Mouse (Mus musculus) embryonic facial prominence, embryonic 11.5 days (tissue): ENCODE results near the gene Vnn1. TPM values are rescaled to one million over a fixed set of nuclear protein-coding genes. Genes with fewer than 3 reads are reported as not detected.

Source experiments
- ATAC-seq: fragments of 200-750 bp; cut with Nextera tagmentation; replicated peaks from 2 replicates; pipeline ENCODE4 v1.8.0; 2017; ENCODE audit warnings: low read depth; ENCODE audit not compliant: insufficient number of reproducible peaks, low FRiP score, low TSS enrichment
- DNase-seq: peaks from one replicate; pipeline ENCODE4 v3.0.0-alpha.2; 2015; ENCODE audit warnings: low spot score
- H3K27ac ChIP-seq: fragments of 300-500 bp; sonication (generic); replicated peaks from 2 replicates; pipeline ENCODE4 v1.5.1; 2014; ENCODE audit warnings: mild to moderate bottlenecking, low read depth, low read length, control low read depth
- H3K27me3 ChIP-seq: fragments of 300-500 bp; sonication (generic); 2 replicates; pipeline ENCODE4 v1.6.1; 2014; ENCODE audit warnings: mild to moderate bottlenecking, low read length, moderate library complexity, mixed read lengths; ENCODE audit not compliant: control insufficient read depth, insufficient read depth
- H3K36me3 ChIP-seq: fragments of 300-500 bp; sonication (generic); replicated peaks from 2 replicates; pipeline ENCODE4 v1.6.1; 2014; ENCODE audit warnings: low read depth, mild to moderate bottlenecking, low read length, moderate library complexity, mixed read lengths; ENCODE audit not compliant: control insufficient read depth, insufficient read depth
- H3K4me1 ChIP-seq: fragments of 300-500 bp; sonication (generic); 2 replicates; pipeline ENCODE4 v1.6.1; 2014; ENCODE audit warnings: low read length, mixed read lengths; ENCODE audit not compliant: control insufficient read depth, insufficient read depth
- H3K4me2 ChIP-seq: fragments of 300-500 bp; sonication (generic); 2 replicates; pipeline ENCODE4 v1.6.1; 2014; ENCODE audit warnings: low read depth, mild to moderate bottlenecking, control low read depth, low read length, moderate library complexity
- H3K4me3 ChIP-seq: fragments of 300-500 bp; sonication (generic); 2 replicates; pipeline ENCODE4 v1.5.1; 2014; ENCODE audit warnings: low read depth, low read length, control low read depth
- H3K9ac ChIP-seq: fragments of 300-500 bp; sonication (generic); replicated peaks from 2 replicates; pipeline ENCODE4 v1.6.1; 2014; ENCODE audit warnings: mild to moderate bottlenecking, control low read depth, low read length
- H3K9me3 ChIP-seq: fragments of 300-500 bp; sonication (generic); replicated peaks from 2 replicates; pipeline ENCODE4 v1.6.1; 2016; ENCODE audit warnings: mild to moderate bottlenecking, low read length, inconsistent platforms, mixed read lengths; ENCODE audit not compliant: control insufficient read depth
- WGBS: fragments of 180-500 bp; shearing (Covaris S2); extraction: QIAGEN DNeasy Blood & Tissue Kit; methylation state at CpG from one replicate; pipeline ENCODE4 v1.1.7; 2014; 5-methylcytosine and 5-hydroxymethylcytosine counted together
- polyA plus RNA-seq: library from polyadenylated mRNA; unstranded; fragments of >200 nt; fragmentation: Nextera tagmentation; extraction: Ambion mirVana; gene quantifications from 2 replicates; pipeline ENCODE4 v1.2.1, GENCODE M21; 2014

Gene Vnn1
- polyA plus RNA-seq, 1 experiment from 2014 or later = 1.4 TPM

DNA sequence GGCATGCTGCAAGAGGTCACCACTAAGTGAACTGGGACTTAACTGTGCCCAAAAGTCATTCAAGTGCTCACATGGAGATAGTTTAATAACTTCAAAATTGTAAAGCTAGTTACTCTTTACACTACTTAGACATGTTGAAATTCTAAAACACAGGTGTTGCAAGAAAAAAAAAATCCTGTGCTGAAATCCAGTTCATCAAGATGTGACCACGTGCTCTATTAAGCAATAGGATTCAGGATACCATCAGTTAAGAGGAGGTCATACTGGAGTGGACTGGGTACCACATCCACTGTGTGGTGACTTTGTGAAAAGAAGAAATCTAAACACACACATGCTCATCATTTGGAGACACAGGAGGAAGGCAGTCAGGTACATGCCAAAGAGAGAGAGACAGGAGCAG, 1.5 kb upstream of the Vnn1 start:
- no peak overlapping the region for H3K4me2 ChIP-seq
- H3K36me3 ChIP-seq = no peaks in the 10 kb centered on the region
- WGBS = 86% methylated on average over 1 of the region's 1 CpGs
- H3K9me3 ChIP-seq = no peaks in the 10 kb centered on the region
- H3K27ac ChIP-seq = no peak overlapping the region
- no peaks in the 10 kb centered on the region for H3K27me3 ChIP-seq
- DNase-seq = no peak
- ATAC-seq = no peak
- no peak overlapping the region for H3K4me3 ChIP-seq
- no peaks in the 10 kb centered on the region for H3K4me1 ChIP-seq
- no peak overlapping the region for H3K9ac ChIP-seq

DNA sequence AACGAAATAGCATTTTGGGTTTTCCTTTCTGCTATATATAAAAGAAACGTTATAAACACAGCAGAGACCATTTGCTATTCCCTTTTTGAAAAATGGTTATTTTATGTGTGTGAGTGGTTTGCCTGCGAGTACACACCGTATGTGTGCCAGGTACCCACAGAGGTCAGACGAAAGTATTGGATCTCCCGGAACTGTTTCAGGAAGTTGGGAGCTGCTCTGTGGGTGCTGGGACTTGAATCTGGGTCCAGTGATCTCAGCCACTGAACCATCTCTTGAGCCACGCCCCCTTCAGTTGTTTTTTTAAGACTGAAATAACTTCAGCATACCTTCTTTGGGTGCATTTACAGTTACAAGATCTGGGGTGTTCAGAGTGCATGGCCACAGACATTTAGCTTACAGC, 888 bp downstream of the Vnn1 start:
- no peak overlapping the region for H3K4me3 ChIP-seq
- no peak overlapping the region for H3K27ac ChIP-seq
- WGBS = 72% methylated on average over 7 of the region's 7 CpGs
- H3K9ac ChIP-seq = no peak overlapping the region
- no peaks in the 10 kb centered on the region for H3K4me1 ChIP-seq
- H3K4me2 ChIP-seq = no peak overlapping the region
- H3K36me3 ChIP-seq = no peaks in the 10 kb centered on the region
- ATAC-seq (no peak), DNase-seq (no peak)
- H3K9me3 ChIP-seq = no peaks in the 10 kb centered on the region
- no peaks in the 10 kb centered on the region for H3K27me3 ChIP-seq

DNA sequence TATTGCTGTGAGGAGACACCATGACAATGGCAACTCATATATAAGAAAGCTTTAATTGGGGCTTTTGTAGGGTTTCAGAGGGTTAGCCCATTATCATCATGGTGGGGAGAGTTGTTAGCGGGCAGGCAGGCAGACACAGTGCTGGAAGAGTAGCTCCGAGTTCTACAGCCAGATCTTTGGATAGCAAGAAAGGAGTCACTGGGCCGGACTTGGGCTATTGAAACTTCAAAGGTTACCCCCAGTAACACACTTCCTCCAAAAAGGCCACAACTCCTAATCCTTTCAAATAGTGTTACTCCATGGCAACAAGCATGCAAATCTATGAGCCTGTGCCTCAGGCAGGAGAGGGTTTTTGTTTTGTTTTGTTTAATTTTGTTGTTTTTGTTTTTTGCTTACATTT, 6.6 kb downstream of the Vnn1 start:
- ATAC-seq = no peak

DNA sequence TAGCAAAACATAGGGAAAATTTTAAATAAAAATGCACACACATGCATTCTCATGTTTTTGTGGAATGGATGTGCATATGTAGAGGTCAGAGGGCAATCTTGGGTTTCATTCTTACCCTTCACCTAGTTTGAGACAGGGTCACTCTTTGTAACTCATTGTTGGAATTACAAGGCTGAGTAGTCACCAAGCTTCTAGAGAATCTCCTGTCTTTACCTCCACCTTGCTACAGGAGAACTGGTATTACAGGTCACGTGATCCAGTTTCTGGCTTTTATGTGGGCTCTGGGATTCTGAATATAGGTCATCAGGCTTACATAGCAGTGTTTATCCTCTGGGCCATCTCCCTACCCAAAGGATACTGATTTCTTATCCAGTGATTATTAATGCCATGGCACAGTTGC, 11.2 kb downstream of the Vnn1 start:
- DNase-seq (no peak), ATAC-seq (no peak)
- Histone ChIP-seq H3K4me3 (no peak overlapping the region), H3K27ac (no peak overlapping the region), H3K27me3 (no peaks in the 10 kb centered on the region), H3K4me2 (no peak overlapping the region), H3K9me3 (no peaks in the 10 kb centered on the region), H3K9ac (no peak overlapping the region), H3K36me3 (no peaks in the 10 kb centered on the region), H3K4me1 (no peaks in the 10 kb centered on the region)
- WGBS = 91% methylated on average over 1 of the region's 1 CpGs

More for the DNA sequence above, 6.6 kb downstream of the Vnn1 start:
- no peak for DNase-seq
- Histone ChIP-seq H3K27me3 (no peaks in the 10 kb centered on the region), H3K4me2 (no peak overlapping the region), H3K27ac (no peak overlapping the region), H3K9me3 (no peaks in the 10 kb centered on the region), H3K4me1 (no peaks in the 10 kb centered on the region), H3K9ac (no peak overlapping the region), H3K36me3 (no peaks in the 10 kb centered on the region), H3K4me3 (no peak overlapping the region)
- 80% methylated on average over 3 of the region's 3 CpGs for WGBS

DNA sequence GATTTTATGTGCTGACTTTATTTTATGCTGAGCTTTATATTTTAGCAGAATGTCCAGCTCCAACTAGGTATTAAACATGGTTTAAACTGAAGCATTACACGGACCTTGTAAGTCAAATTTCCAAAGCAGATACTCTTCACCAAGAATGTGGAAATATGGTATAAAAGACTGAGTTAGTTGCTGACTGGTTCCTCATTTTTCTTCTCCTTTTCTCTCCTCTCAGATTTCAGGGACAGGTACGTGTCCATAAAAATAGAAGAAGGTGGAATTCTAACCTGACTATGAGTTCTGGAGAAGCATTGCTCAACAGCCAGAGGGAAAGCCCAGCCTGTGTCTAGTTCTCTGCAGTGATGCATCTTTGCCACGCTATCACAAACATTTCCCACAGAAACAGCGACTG, 25.6 kb downstream of the Vnn1 start, which contains the start of gene Taar1:
Taar1 (plus strand) TSS at position 301 of the 400 bp plus-strand sequence.
- Histone ChIP-seq H3K9me3 (no peaks in the 10 kb centered on the region), H3K27ac (no peak within 1 kb of the TSS), H3K27me3 (no peaks in the 10 kb centered on the region), H3K4me1 (no peaks in the 10 kb centered on the region), H3K4me3 (no peak within 1 kb of the TSS), H3K9ac (no peak within 1 kb of the TSS), H3K4me2 (no peak within 1 kb of the TSS), H3K36me3 (no peaks in the 10 kb centered on the region)
- 84% methylated on average over 4 of the region's 4 CpGs for WGBS
- no peak for DNase-seq
- ATAC-seq = no peak

DNA sequence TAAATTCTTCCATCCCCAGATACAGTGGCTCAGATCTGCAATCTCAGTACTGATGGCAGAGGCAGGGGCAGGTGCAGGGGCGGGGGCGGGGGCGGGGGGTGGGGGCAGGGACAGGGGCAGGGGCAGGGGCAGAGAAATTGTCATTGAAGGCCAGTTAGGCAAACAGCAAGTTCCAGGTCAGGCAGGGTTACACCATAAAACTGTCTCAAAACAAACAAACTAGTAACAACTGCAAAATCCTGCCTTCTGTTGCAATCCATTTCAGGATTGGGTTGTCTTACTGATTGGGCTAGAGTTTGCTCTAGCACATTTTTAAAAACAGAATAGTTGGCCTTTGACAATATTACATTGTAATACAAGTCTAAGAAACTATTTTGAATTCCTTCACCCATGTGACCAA, 28.0 kb downstream of the Vnn1 start:
- Histone ChIP-seq H3K9me3 (no peaks in the 10 kb centered on the region), H3K27me3 (no peaks in the 10 kb centered on the region), H3K36me3 (no peaks in the 10 kb centered on the region), H3K4me1 (no peaks in the 10 kb centered on the region), H3K9ac (no peak overlapping the region), H3K27ac (no peak overlapping the region), H3K4me3 (no peak overlapping the region), H3K4me2 (no peak overlapping the region)
- WGBS = 70% methylated on average over 3 of the region's 3 CpGs
- ATAC-seq = no peak
- DNase-seq = no peak

DNA sequence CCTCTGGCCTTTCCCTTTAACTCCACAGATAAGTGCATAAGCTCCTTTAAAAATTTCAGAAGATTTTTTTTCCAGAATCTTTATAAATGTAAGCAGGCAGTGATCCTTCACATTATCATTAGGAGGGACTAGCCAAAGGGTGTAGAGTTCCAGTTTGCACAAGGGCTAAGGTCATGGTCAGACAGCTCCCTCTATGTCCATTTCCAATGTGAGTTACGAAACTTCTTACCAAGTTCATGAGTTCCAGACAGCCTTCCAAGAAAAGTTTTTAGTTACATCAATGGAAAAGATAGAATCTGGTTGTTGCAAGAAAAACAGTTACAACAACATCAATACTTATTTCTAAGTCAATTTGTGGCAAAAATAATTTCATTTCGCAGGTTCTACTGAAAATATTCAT, 29.5 kb downstream of the Vnn1 start:
- H3K4me2 ChIP-seq = no peak overlapping the region
- no peaks in the 10 kb centered on the region for H3K27me3 ChIP-seq
- 79% methylated on average over 2 of the region's 2 CpGs for WGBS
- no peak for ATAC-seq
- no peaks in the 10 kb centered on the region for H3K36me3 ChIP-seq
- H3K27ac ChIP-seq = no peak overlapping the region
- H3K9me3 ChIP-seq = no peaks in the 10 kb centered on the region
- no peak overlapping the region for H3K4me3 ChIP-seq
- H3K9ac ChIP-seq = no peak overlapping the region
- no peaks in the 10 kb centered on the region for H3K4me1 ChIP-seq
- DNase-seq = no peak

DNA sequence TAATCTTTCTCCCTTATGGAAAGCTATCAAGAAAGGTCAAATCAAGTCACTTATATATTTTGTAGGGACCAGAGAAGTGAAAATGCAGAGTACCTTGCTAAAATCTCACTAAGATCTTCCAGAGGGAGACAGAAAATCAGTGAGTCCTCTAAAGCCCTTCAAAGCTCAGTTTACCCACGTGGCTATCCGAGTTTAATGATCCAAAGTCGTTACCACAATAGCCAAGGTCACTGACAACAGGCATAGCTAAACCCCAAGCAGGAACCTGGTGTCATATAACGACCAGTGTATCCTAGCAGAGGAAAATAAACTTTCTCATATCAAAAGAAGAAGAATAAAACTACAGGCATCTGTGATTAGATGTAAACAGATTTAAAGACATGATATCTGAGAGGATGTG, 43.1 kb downstream of the Vnn1 start:
- Histone ChIP-seq H3K4me3 (no peak overlapping the region), H3K36me3 (no peaks in the 10 kb centered on the region), H3K4me1 (no peaks in the 10 kb centered on the region), H3K27me3 (no peaks in the 10 kb centered on the region), H3K9ac (no peak overlapping the region), H3K4me2 (no peak overlapping the region), H3K27ac (no peak overlapping the region), H3K9me3 (no peaks in the 10 kb centered on the region)
- 42% methylated on average over 4 of the region's 4 CpGs for whole genome bisulfite sequencing
- no peak for ATAC-seq
- no peak for DNase-seq
